Mouse (Mus musculus) right cerebral cortex, postnatal 10 days (tissue): Measurements from ENCODE around the gene Fgfr2.
A peak's percentile ranks its signal among the peaks of the same experiment; 100 is the strongest.
"Not testable (repeated sequence)": the region's sequence is repeated elsewhere in the genome, so short reads cannot be mapped to it uniquely, and the experiment has no call there.

ENCODE experiments used
- DNase-seq, 2 experiments: peaks; one replicate each; pipeline ENCODE4 v3.0.0; 2021; ENCODE audit warnings: low spot score in 2 of 2

Gene Fgfr2

DNA sequence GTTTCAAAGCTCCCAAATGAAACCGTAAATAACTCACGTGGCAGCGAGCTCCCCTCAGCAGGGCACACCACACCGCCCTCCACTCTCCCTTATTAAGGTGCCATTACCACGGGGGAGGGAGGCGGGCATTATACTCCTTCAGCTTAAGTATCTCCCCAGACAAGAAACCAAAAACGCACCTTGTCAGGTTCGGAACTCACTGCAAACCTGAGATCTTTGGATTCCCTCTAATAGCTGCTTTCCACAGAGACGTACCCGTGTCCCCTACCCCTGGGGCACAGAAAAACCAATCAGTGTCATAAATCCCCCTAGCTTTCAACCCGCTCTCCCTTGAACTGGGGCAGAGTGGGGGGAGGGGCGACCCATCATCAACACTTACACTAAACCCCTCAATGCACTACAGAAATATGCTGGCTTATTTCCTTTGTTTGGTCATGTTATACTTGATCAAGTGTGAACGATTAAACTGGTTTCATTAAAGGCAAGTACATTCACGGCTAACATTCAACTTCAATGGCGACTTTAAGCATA lies 2.9 kb downstream of the Fgfr2 start:
- no peak for DNase-seq

GRCm38 (mm10) chr7:133117815-133118214 lies 5.3 kb downstream of the Fgfr2 start:
- DNase-seq: no peak

- DNase-seq: no peak
These were observed 6.6 kb downstream of the Fgfr2 start for GRCm38 (mm10) chr7:133116542-133116941.

GRCm38 (mm10) chr7:133115886-133116285 lies 7.3 kb downstream of the Fgfr2 start:
- DNase-seq: no peak

- no peak for DNase-seq
These were observed 8.2 kb downstream of the Fgfr2 start for GRCm38 (mm10) chr7:133114847-133115470.

- no peak for DNase-seq
These were observed 9.8 kb downstream of the Fgfr2 start for GRCm38 (mm10) chr7:133113185-133113895.

DNA sequence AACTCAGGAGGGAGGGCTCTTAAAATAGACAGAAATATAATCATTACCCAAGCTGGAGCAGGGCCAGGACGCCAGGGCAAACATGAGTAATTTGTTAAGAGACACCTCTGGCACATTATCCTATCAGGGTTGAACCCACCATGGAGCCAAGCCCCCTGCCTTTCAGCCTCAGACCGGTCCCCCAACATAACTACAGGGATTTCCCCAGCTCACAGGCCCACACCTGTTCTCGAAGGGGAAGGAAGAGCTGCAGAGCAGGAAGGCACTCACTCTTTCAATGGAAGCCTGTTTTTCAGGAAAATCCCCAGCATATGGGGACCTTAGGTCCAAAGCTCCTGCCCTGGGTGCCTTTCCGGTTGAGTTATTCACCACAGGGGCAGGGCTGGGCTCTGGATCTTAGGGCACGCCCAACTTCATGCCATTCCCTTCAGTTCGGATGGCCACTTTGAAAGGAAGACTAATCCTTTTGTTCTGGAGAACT lies 10.8 kb downstream of the Fgfr2 start:
- DNase-seq: no peak

GRCm38 (mm10) chr7:133109442-133109841 lies 13.7 kb downstream of the Fgfr2 start:
- DNase-seq: no peak

- DNase-seq: no peak
These were observed 14.5 kb downstream of the Fgfr2 start for GRCm38 (mm10) chr7:133108695-133109094.

GRCm38 (mm10) chr7:133102578-133102977 lies 20.6 kb downstream of the Fgfr2 start:
- no peak for DNase-seq

GRCm38 (mm10) chr7:133101070-133101469 lies 22.1 kb downstream of the Fgfr2 start:
- DNase-seq: no peak

DNA sequence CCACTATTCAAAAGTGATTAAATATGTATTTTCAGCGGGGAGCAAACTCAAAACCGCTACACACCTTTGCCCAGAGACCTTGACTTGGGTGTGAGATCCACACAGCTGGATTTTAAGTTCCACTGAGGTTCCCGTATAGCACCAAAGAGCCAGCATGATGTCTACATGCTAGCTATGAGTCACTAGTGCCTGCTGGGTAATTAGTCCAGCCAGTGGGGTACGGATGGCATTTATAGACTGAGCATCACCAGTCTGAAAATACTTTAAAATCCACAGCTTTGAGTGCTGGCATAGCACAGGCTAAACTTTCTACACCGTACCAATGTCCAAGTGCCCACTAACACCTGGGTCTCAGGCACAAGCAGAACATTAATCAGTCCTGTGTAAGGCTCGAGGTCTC lies 23.0 kb downstream of the Fgfr2 start:
- no peak for DNase-seq

DNA sequence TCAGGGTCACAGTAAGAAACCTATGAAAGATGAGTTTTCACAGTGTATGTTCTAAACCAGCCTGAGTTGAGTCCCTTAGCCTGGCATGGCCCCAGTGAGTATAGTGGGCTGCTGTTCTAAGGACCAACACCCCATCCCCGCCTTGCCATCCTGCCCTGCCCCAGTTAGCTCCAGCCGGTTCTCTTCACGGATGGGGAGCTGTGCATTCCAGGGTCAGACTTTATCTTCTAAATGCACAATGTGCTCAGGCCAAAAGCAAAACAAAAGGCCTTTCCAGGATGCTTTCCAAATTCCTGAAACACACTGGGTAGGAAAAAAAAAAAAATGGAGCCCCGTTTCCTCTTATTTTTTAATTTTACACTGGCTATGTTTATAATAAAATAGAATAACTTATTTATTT lies 23.9 kb downstream of the Fgfr2 start:
- DNase-seq: no peak

- no peak for DNase-seq
These were observed 24.9 kb downstream of the Fgfr2 start for GRCm38 (mm10) chr7:133098118-133098793.

- not testable (repeated sequence) for DNase-seq
These were observed 27.5 kb downstream of the Fgfr2 start for GRCm38 (mm10) chr7:133095610-133096009.

DNA sequence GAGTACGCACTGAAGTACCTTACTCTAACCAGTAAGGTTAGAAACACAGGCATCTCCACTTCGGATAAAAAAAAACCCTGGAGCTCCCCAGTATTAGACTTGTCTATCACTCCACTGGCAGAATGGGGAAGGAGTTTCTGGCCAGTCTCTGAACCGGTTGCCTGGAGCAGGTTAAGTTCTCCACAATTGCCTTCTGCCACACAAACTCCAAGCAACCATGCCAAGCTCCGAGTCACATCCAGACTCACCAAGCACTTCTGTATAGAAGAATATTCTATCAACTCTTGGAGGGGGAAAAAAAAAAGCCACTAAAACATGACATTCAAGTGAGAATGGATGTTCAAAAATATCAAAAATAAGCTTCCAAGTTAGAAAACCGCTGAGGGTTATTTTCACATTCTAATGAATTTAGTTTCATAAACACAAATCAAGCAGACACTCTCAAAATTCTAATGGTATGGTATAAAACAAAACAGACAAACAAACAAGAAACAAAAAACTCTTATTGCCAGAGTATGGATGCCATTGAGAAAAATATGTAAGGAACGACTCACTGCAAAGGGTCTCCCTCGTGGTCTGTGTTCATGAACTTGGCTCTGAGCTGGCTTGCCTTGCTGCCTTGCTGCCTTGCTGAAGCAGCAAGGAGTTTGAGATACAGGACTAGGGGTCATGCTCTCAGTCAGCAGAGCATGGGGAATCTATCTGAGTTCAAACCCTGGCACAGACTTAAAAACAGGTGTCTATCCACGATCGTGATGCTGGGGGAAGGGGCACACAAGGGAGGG lies 28.2 kb downstream of the Fgfr2 start:
- DNase-seq: no peak

DNA sequence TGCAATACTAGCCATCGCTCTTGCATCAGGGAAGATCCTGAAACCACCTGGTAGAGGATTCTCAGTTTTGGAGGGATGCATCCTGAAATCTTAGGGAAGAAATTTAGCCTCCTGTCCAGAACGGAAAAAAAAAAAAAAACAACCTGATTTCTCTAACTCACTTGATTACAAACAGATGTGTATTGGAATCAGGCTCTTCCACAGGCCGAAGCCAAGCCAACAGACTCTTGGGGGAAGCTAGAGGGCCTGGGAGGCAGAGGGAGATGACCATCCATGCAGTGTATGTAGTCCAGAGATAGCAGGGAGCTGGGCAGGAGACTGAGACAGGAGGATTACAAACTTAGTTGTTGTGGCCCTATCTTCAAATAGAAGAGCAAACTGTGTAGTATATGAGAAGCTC lies 29.0 kb downstream of the Fgfr2 start:
- DNase-seq: no peak

GRCm38 (mm10) chr7:133093731-133094130 lies 29.4 kb downstream of the Fgfr2 start:
- no peak for DNase-seq

- no peak for DNase-seq
These were observed 32.5 kb downstream of the Fgfr2 start for GRCm38 (mm10) chr7:133090641-133091040.

DNA sequence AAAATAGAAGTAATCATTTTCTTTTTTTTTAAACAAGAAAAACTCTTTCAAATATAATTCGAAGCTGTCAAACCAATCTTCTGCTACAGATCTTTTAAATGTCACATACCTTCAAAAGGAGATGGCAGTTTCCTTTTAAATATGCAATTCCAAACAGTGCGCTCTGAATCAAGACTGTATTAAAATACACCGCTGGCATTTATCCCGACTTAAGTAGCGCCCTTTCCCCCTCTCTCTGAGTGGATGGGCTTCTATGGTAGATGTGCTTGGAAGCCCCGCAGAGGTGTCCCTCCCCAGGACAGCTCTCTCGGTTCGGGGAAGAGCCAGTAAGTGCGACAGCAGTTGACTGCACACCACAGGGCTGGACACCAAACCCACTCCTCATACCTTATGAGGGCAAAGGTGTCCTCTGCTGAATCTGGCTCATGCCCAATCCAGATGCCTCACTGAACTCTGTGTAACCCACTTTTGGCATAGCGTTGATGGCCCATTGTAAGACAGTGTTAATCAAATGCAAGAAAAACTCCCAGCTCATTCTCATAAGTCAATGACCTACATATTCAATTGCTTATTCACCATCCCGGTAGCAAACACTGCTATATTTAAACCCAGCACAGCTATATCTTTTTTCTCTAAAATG lies 33.4 kb downstream of the Fgfr2 start:
- DNase-seq: no peak

DNA sequence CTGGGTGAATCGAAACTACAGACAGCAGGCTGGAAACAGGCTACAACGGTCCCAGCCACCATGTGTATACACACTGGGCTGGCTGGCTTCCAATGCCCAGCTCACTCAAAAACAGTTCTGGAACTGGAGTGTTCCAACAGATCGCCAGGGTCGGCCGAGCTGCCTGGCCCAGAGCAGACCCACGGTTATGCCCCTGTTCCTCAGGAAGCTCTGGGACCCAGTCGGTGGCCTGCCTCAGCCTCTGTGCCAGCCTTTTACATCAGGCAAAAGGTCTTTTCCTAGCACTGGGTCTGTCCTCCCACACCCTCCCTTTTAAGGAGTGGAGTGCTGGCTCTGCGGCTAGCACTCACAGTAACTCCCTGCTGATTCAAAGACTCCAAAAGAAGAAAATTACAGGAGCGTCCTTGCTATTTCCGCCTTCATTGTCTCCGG lies 34.3 kb downstream of the Fgfr2 start:
- DNase-seq: peak; percentile 83 to 84
